Mouse (Mus musculus): ENCODE results near the gene Endov. TPM values are rescaled to one million over a fixed set of nuclear protein-coding genes. Genes with fewer than 3 reads are reported as not detected.

The Endov gene
- 32.5 TPM for total RNA-seq (2023)

DNA sequence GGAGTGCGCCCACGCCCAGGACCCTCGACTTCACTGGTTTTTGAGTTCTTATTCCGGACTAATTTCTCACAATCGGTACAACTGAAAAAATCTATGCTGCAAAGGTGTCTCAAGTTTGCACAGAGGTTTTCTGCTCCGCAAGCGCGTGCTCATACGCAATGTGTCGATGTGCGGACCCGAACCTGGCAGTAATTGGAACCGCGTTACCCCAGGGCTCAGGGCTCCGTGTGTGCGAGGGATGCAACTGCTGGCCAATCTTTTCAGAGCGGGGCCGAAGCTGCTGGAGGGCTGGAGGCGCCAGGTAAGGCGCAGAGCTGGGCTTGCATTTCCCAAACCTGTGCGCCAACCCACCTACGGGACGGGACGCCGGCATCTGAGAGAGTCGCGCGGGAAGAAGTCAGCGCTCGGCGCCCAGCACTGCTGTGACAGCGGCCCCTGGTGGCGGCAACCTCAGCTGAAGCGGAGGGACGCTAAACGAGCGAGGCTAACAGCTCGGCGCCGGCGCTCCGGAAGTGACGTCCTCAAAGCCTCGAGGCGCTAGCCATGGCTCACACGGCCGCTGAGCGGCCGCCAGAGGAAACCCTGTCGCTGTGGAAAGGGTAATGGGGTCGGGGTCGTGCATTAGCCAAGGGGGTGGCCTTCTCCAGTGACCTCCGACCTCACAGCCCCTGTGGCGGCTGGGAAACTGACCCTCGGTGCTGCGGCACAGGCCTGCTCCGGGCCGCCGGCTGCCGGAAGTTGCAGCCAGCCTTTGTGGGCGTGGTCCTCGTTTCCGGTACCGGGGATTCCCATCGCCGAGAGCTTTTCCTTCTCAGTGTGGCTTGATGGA is at the start of gene Endov:
Endov (plus strand) TSS at position 487 of the 829 bp plus-strand sequence.

GRCm38 (mm10) chr11:119547183-119547921 is 56.2 kb downstream of the Endov start, which contains the start of gene Nptx1:
Gene Nptx1 (minus strand): TSS chr11:119547753.

Other genes starting within 250 kb of the Endov start
- gene Gaa, start 223.5 kb upstream of the Endov start, total RNA-seq (2023): 42.1 TPM
- 159 TPM for gene Eif4a3, start 191.3 kb upstream of the Endov start, total RNA-seq (2023)
- gene Card14, start 183.6 kb upstream of the Endov start, total RNA-seq (2023): not detected
- gene Sgsh, start 135.8 kb upstream of the Endov start, total RNA-seq (2023): 24.3 TPM
- gene Slc26a11, start 135.8 kb upstream of the Endov start, total RNA-seq (2023): 29.6 TPM
- gene Rnf213, start 98.2 kb upstream of the Endov start, total RNA-seq (2023): 146 TPM
- gene Nptx1, start 56.4 kb downstream of the Endov start, total RNA-seq (2023): 0.09 TPM
- gene Rptor, start 111.6 kb downstream of the Endov start, total RNA-seq (2023): 80.3 TPM